Mouse (Mus musculus): Measurements from ENCODE around the gene Sync.

- no peak for TF ChIP-seq CTCF (IDR thresholded peaks at IDR 0.05; ENCODE audit: control insufficient read depth, insufficient read depth, low read length)
- TF ChIP-seq POLR2A (IDR thresholded peaks at IDR 0.05; ENCODE audit: borderline replicate concordance, control insufficient read depth, low read depth, low read length), result no peak
These were observed 36.1 kb downstream of the Sync start for GRCm38 (mm10) chr4:129323491-129323890.
